Mouse (Mus musculus): Measurements from ENCODE around the gene Rfc4. TPM values are rescaled to one million over a fixed set of nuclear protein-coding genes. Genes with fewer than 3 reads are reported as not detected.
"Not testable (repeated sequence)": the region's sequence is repeated elsewhere in the genome, so short reads cannot be mapped to it uniquely, and the experiment has no call there.

Gene Rfc4
- polyA plus RNA-seq, 2 experiments, result 12.1 to 91.4 TPM

DNA sequence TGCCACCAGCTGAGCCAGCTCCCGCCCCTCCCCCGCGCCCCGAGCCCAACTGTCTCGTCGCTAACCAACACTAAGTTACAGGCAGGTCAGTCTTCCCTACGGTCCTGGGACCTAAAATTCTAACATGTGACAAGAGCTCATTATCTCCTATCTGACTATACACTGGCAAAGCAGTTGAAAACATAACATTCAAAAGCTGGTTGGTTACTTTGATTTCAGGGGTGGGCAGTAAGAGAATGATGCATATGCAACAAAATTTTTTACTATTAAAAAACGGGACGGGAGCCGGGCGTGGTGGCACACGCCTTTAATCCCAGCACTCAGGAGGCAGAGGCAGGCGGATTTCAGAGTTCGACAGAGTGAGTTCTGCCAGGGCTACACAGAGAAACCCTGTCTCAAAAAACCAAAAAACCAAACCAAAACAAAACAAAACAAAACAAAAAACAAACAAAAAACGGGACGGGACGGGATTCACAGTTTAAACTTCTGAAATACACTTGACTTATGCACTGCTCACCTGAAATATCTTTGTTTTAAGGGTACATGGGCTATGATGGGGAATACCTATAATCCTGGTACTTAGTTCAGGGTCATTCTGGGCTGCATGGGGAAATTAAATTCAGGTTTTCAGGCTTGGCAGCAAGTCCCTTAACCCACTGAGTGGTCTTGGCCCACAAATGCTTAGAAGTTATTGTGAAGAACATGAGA, 24.3 kb downstream of the Rfc4 start:
- DNase-seq (ENCODE audit: low spot score), result no peak
- 38% methylated on average over 17 of the region's 17 CpGs for WGBS

DNA sequence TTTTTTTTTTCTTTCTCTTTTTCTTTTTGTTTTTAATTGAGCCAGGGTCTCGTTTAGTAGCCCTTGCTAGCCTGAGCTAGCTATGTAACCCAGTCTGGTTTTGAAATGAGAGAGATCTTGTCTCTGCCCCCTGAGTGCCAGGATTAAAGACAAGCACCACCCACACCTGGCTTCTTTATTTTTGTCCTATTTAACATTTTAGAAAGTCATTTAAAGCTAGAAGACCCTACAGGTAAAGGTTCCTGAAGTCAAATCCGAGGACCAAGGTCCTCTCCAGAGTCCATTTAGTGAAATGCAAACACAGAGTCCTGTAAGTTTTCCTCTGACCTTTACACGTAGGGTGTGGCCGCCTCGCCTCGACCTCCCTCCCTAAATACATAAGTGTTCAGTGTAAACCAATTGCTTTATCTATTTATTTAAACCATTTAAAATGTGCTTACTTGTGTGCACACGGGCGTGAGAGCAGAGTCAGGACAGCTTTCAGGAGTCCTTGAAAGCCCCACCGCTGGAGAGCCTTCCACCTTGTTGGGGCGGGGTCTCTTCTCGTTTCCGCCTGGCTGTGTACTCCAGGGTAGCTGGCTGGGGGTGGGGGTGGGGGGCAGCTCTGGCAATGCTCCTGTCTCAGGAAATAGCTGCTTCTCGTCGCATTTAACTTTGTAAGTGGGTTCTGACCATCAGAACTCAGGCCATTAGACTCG, 25.0 kb downstream of the Rfc4 start:
- Histone ChIP-seq H3K27ac (replicated peaks; ENCODE audit: low read depth, low read length) (no peak overlapping the region), H3K4me3 (replicated peaks; ENCODE audit: low read length) (peak overlapping the region; percentile 38), H3K27me3 (ENCODE audit: control insufficient read depth, insufficient read depth, low read length) (no peaks in the 10 kb centered on the region), H3K4me1 (ENCODE audit: control insufficient read depth, insufficient read depth, low read length) (peaks cover 7% of the 10 kb centered on the region; the same call in 1 of the 2 replicates), H3K36me3 (ENCODE audit: control insufficient read depth, insufficient read depth, low read length) (no peaks in the 10 kb centered on the region), H3K4me2 (replicated peaks; ENCODE audit: low read depth, low read length, severe bottlenecking) (peak overlapping the region; percentile 60), H3K9me3 (ENCODE audit: control insufficient read depth, low read length) (no peaks in the 10 kb centered on the region), H3K9ac (ENCODE audit: low read depth, low read length, severe bottlenecking) (peak overlapping the region; percentile 52; the same call in 1 of the 2 replicates)
- DNase-seq (ENCODE audit: low spot score) (no peak), ATAC-seq (ENCODE audit: low FRiP score, low read depth) (no peak)
- TF ChIP-seq POLR2A (IDR thresholded peaks at IDR 0.05; ENCODE audit: borderline replicate concordance, extremely low read depth, insufficient read depth, insufficient read length), result no peak
- 13% methylated on average over 15 of the region's 15 CpGs for WGBS

More for the DNA sequence above, 24.3 kb downstream of the Rfc4 start:
- Histone ChIP-seq H3K27ac (replicated peaks; ENCODE audit: low read depth, low read length) (no peak overlapping the region), H3K27me3 (ENCODE audit: control insufficient read depth, insufficient read depth, low read length) (no peaks in the 10 kb centered on the region), H3K36me3 (ENCODE audit: control insufficient read depth, insufficient read depth, low read length) (no peaks in the 10 kb centered on the region), H3K9me3 (ENCODE audit: control insufficient read depth, low read length) (no peaks in the 10 kb centered on the region), H3K9ac (ENCODE audit: low read depth, low read length, severe bottlenecking) (peak overlapping the region; percentile 52; the same call in 1 of the 2 replicates), H3K4me2 (replicated peaks; ENCODE audit: low read depth, low read length, severe bottlenecking) (peak overlapping the region; percentile 60), H3K4me3 (replicated peaks; ENCODE audit: low read length) (peak overlapping the region; percentile 38), H3K4me1 (ENCODE audit: control insufficient read depth, insufficient read depth, low read length) (peaks cover 7% of the 10 kb centered on the region; the same call in 1 of the 2 replicates)
- no peak for ATAC-seq (ENCODE audit: low FRiP score, low read depth)
- no peak for TF ChIP-seq POLR2A (IDR thresholded peaks at IDR 0.05; ENCODE audit: borderline replicate concordance, extremely low read depth, insufficient read depth, insufficient read length)

DNA sequence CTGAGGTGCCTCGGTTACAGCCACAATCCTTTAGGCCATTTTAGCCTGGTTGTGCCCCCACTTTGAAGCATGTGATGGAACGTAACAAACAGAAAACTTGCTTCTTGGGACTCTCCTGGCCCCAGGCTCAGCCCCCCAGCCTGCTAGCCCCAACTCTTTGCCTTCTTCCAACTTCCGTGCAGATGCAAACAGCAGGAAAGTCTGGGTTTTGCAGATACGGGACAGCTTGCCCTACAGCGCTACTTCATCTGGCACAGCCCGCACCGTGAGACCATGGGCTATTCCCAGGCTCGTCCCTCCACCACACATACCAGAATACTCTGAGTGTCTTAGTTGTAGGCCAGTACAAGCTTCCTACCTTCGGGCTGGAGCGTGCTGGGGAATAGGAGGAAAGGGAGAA, 26.9 kb downstream of the Rfc4 start:
- peak overlapping the region; percentile 35 for H3K4me3 ChIP-seq (replicated peaks; ENCODE audit: low read length)
- ATAC-seq (ENCODE audit: low FRiP score, low read depth), result 0 out of 2 replicates have a peak, but pooled peaks have one; percentile 5
- DNase-seq (ENCODE audit: low spot score), result no peak
- no peaks in the 10 kb centered on the region for H3K9me3 ChIP-seq (ENCODE audit: control insufficient read depth, low read length)
- H3K9ac ChIP-seq (ENCODE audit: low read depth, low read length, severe bottlenecking), result peak overlapping the region; percentile 52
- no peaks in the 10 kb centered on the region for H3K27me3 ChIP-seq (ENCODE audit: control insufficient read depth, insufficient read depth, low read length)
- peak overlapping the region; percentile 63 for H3K4me2 ChIP-seq (replicated peaks; ENCODE audit: low read depth, low read length, severe bottlenecking)
- peaks cover 5% of the 10 kb centered on the region; the same call in 1 of the 2 replicates for H3K4me1 ChIP-seq (ENCODE audit: control insufficient read depth, insufficient read depth, low read length)
- 21% methylated on average over 10 of the region's 10 CpGs for WGBS
- no peak for TF ChIP-seq POLR2A (IDR thresholded peaks at IDR 0.05; ENCODE audit: borderline replicate concordance, extremely low read depth, insufficient read depth, insufficient read length)
- H3K36me3 ChIP-seq (ENCODE audit: control insufficient read depth, insufficient read depth, low read length), result no peaks in the 10 kb centered on the region
- H3K27ac ChIP-seq (replicated peaks; ENCODE audit: low read depth, low read length), result no peak overlapping the region

DNA sequence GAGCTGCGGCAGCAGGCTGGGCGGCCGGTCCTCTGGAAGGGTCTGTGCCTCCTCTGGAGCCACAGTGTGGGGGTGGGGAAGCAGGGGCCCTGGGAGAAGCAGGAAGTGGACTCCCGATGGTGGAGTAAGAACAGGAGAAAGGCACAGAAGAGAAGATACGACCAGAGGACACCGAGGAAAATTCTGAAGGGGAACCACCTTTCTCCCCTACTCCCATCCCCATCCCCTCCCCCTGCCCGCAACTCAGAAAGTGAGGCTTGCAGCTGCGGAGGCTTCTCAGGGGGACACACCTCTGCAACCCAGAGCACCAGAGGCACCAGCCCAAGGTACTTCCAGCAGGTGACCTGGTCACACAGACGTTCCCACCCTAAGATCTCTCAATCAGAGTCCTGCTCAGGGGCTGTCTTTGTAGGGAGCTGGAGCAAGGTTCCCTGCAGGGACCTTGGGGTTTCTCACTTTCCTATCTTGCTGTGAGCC, 27.4 kb downstream of the Rfc4 start:
- ATAC-seq (ENCODE audit: low FRiP score, low read depth) (peak; percentile 70), DNase-seq (ENCODE audit: low spot score) (no peak)
- no peaks in the 10 kb centered on the region for H3K36me3 ChIP-seq (ENCODE audit: control insufficient read depth, insufficient read depth, low read length)
- H3K9me3 ChIP-seq (ENCODE audit: control insufficient read depth, low read length), result no peaks in the 10 kb centered on the region
- 3% methylated on average over 9 of the region's 9 CpGs for WGBS
- no peak for TF ChIP-seq POLR2A (IDR thresholded peaks at IDR 0.05; ENCODE audit: borderline replicate concordance, extremely low read depth, insufficient read depth, insufficient read length)
- H3K9ac ChIP-seq (ENCODE audit: low read depth, low read length, severe bottlenecking), result peak overlapping the region; percentile 52
- H3K27me3 ChIP-seq (ENCODE audit: control insufficient read depth, insufficient read depth, low read length), result no peaks in the 10 kb centered on the region
- H3K27ac ChIP-seq (replicated peaks; ENCODE audit: low read depth, low read length), result no peak overlapping the region
- H3K4me2 ChIP-seq (replicated peaks; ENCODE audit: low read depth, low read length, severe bottlenecking), result peak overlapping the region; percentile 63
- H3K4me1 ChIP-seq (ENCODE audit: control insufficient read depth, insufficient read depth, low read length), result peaks cover 5% of the 10 kb centered on the region; the same call in 1 of the 2 replicates
- H3K4me3 ChIP-seq (replicated peaks; ENCODE audit: low read length), result peak overlapping the region; percentile 35

DNA sequence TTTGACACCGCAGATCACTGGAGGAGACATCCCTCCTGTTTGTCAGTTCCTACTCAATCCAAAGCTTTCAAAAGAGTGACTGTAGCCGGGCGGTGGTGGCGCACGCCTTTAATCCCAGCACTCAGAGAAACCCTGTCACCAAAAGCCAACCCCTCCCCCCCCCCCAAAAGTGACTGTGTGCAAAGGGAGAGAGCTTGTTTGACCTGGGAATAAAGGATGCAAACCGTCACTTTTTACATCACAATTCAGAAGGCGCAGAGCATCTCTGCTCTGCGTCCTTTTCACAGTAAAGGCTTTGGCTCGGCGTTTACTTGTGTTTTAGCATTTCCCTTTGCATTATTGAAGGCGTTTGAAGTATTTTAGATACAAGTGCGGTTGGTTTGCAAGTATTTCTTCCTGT, 27.9 kb downstream of the Rfc4 start:
- peak overlapping the region; percentile 52 for H3K9ac ChIP-seq (ENCODE audit: low read depth, low read length, severe bottlenecking)
- peak overlapping the region; percentile 63 for H3K4me2 ChIP-seq (replicated peaks; ENCODE audit: low read depth, low read length, severe bottlenecking)
- no peaks in the 10 kb centered on the region for H3K9me3 ChIP-seq (ENCODE audit: control insufficient read depth, low read length)
- H3K27me3 ChIP-seq (ENCODE audit: control insufficient read depth, insufficient read depth, low read length), result no peaks in the 10 kb centered on the region
- H3K4me3 ChIP-seq (replicated peaks; ENCODE audit: low read length), result peak overlapping the region; percentile 35
- no peak for DNase-seq (ENCODE audit: low spot score)
- no peak for ATAC-seq (ENCODE audit: low FRiP score, low read depth)
- WGBS, result 11% methylated on average over 12 of the region's 12 CpGs
- no peak for TF ChIP-seq POLR2A (IDR thresholded peaks at IDR 0.05; ENCODE audit: borderline replicate concordance, extremely low read depth, insufficient read depth, insufficient read length)
- H3K4me1 ChIP-seq (ENCODE audit: control insufficient read depth, insufficient read depth, low read length), result peaks cover 5% of the 10 kb centered on the region; the same call in 1 of the 2 replicates
- H3K27ac ChIP-seq (replicated peaks; ENCODE audit: low read depth, low read length), result no peak overlapping the region
- H3K36me3 ChIP-seq (ENCODE audit: control insufficient read depth, insufficient read depth, low read length), result no peaks in the 10 kb centered on the region

DNA sequence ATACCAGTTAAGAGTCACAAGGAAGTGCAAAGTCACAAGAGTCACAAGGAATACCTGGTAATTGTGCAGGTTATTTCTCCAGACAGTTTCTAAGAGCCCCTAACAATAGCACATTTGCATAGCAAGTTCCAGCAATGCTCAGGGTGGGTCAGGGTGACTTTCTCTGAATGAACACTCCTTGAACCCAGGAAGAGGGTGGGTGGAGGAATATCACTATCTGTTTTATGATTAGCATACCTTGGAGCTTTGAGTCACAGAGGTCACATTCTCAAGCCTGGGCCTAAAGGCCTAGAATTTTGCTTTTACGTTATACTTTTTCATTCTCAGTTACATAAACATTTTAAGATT, 29.5 kb downstream of the Rfc4 start:
- not testable (repeated sequence) for DNase-seq (ENCODE audit: low spot score); H3K4me3 ChIP-seq (replicated peaks; ENCODE audit: low read length); H3K36me3 ChIP-seq (ENCODE audit: control insufficient read depth, insufficient read depth, low read length); H3K4me2 ChIP-seq (replicated peaks; ENCODE audit: low read depth, low read length, severe bottlenecking); H3K9me3 ChIP-seq (ENCODE audit: control insufficient read depth, low read length); H3K4me1 ChIP-seq (ENCODE audit: control insufficient read depth, insufficient read depth, low read length); H3K27ac ChIP-seq (replicated peaks; ENCODE audit: low read depth, low read length); H3K9ac ChIP-seq (ENCODE audit: low read depth, low read length, severe bottlenecking); ATAC-seq (ENCODE audit: low FRiP score, low read depth); H3K27me3 ChIP-seq (ENCODE audit: control insufficient read depth, insufficient read depth, low read length)
- WGBS, result 93% methylated on average over 1 of the region's 1 CpGs

DNA sequence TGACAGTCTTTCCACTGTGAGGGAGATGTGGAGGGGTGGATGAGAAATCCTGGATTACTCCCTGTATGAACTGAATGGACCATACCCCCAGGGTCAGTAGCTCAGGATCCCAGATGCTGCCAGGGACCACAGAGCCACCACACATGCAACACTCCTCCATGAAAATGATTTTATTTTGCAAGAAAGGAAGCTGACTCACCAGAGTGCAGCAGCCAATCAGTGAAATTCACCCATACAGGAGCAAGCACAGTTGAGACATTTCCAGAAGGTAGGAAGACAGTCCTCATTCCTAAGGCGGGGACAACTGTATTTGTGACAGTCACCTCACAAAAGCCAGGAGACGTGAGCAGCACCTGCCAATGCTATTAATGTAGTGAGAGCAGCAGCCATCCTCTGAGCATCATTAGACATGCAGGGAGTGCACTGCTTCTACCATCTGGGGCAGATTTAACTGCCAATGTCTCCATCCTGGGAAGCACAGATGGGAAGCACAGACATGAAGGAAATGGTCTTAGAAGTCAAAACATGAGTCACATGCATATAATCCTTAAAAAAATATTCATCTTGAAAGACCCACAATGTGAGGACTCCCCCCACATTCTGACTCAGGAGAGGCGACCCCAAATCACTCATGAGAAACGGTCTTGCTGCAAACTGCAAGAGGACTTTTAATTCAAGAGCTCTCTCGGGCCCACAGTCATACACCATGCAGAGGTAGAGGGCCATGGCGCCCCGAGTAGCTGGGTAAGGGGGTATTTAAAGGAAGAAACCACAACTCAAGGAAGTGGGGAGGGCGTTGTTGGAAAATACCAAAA, 30.0 kb downstream of the Rfc4 start:
- not testable (repeated sequence) for H3K4me2 ChIP-seq (replicated peaks; ENCODE audit: low read depth, low read length, severe bottlenecking); H3K9ac ChIP-seq (ENCODE audit: low read depth, low read length, severe bottlenecking); H3K4me3 ChIP-seq (replicated peaks; ENCODE audit: low read length); H3K9me3 ChIP-seq (ENCODE audit: control insufficient read depth, low read length); H3K36me3 ChIP-seq (ENCODE audit: control insufficient read depth, insufficient read depth, low read length); H3K27ac ChIP-seq (replicated peaks; ENCODE audit: low read depth, low read length); H3K27me3 ChIP-seq (ENCODE audit: control insufficient read depth, insufficient read depth, low read length); ATAC-seq (ENCODE audit: low FRiP score, low read depth); H3K4me1 ChIP-seq (ENCODE audit: control insufficient read depth, insufficient read depth, low read length); DNase-seq (ENCODE audit: low spot score)
- 82% methylated on average over 8 of the region's 8 CpGs for WGBS

Data from limb, embryonic 14.5 days (tissue).